Mouse (Mus musculus) C2C12 (cell line): ENCODE results near the gene Hic2.
"Not testable (repeated sequence)": the region's sequence is repeated elsewhere in the genome, so short reads cannot be mapped to it uniquely, and the experiment has no call there.

Source experiments
- CTCF ChIP-seq: IDR thresholded peaks from one replicate; pipeline ENCODE4 v1.5.1; 2011; ENCODE audit not compliant: control insufficient read depth, insufficient read depth, insufficient read length
- MAX ChIP-seq: IDR thresholded peaks from one replicate; pipeline ENCODE4 v1.6.1; 2011; ENCODE audit warnings: mild to moderate bottlenecking, control low read depth
- USF1 ChIP-seq: IDR thresholded peaks from one replicate; pipeline ENCODE4 v1.6.1; 2011; ENCODE audit warnings: low read depth, mild to moderate bottlenecking, control low read depth, moderate library complexity

GRCm38 (mm10) chr16:17231523-17231922 is 1.8 kb upstream of the Hic2 start:
- not testable (repeated sequence) for TF ChIP-seq USF1, CTCF, MAX
